Mouse (Mus musculus) gastrocnemius, postnatal 4 days (tissue): ENCODE measurements at regions not wholly inside any gene's neighbourhood (a gene's known extent, or its start where the extent isn't known, plus 50 kb on each side); places are given as distances from the start of the nearest gene placed in this dataset.
"Not testable (repeated sequence)": the region's sequence is repeated elsewhere in the genome, so short reads cannot be mapped to it uniquely, and the experiment has no call there.

ENCODE experiments used
- DNase-seq, 2 experiments: peaks; one replicate each; pipeline ENCODE4 v3.0.0; 2021 to 2022; ENCODE audit warnings: low spot score in 2 of 2, mixed read lengths in 2 of 2

DNA sequence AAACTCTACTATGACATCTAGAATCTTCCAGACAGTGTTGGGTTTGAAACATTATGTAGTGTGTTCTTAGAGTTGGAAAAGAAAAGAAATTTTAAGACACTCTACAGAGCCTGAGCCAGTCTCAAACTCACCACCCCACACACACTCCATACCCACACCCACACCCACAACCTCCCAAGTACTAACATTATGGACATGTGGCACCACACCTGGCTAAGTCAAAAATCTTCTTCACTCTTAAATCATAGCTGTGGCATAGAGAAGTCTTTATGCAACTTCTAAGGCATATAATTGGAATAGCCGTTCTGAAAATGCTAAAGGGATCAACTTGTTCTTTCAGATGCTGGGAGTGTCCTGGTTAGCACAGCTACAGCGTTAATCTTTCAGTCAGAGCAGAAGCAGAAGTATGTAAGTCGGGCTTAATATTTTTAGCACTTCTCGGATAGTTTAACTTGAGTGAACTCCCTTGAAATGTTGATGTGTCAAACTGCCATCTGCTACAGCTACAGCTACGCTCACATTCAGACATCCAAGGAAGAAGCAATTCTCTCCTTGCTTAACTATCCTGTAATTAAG, 68.6 kb upstream of the Creb1 start:
- no peak for DNase-seq

- DNase-seq: not testable (repeated sequence)
Measured at GRCm38 (mm10) chr1:64461616-64462015, 70.8 kb upstream of the Creb1 start.

DNA sequence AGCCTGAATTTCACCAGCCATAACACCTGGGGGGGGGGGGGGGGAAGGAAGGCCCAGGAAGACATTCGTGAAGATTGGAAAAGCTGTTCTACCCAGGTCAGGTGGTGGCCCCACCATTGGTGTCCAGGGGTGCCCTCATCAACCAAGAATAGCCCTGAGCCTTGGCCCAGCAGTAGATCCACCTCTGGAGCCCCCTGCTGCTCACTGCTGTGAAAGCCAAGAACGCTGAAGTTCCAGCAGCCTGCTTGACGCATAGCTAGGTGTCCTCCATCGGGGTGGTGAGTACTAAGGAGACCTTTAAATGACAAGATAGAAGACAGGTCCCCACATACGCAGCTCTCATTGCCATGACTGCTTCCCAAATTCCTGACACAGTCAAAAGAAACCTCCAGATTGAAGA, 74.6 kb upstream of the Creb1 start:
- DNase-seq: no peak

- no peak for DNase-seq
Measured at GRCm38 (mm10) chr1:64449141-64449540, 83.3 kb upstream of the Creb1 start.

GRCm38 (mm10) chr1:64448090-64448489, 84.4 kb upstream of the Creb1 start:
- DNase-seq: peak; percentile 37 to 57

GRCm38 (mm10) chr1:64446492-64446891, 86.0 kb upstream of the Creb1 start:
- DNase-seq: no peak

DNA sequence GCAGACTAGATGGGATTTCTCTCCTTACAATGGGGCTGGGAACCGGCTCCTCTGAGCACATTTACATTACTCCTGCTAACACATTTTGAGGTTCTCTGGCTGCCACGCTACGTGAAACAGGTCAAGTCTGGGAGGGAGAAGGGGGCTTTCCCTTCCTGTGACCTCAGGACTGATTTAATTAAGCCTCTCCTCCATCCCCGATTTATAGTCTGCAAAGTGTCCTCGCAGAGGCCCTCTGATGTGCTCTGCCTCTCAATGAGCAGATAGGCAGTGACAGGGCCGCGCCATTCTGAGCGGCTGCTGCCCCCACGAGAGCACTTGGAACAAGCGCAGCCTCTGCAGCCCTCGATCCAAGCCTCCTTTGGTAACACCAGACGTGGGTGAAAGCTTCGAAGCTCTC, 86.5 kb upstream of the Creb1 start:
- DNase-seq: peak; percentile 54 to 81

- no peak for DNase-seq
Measured at GRCm38 (mm10) chr1:64443436-64443835, 89.0 kb upstream of the Creb1 start.

DNA sequence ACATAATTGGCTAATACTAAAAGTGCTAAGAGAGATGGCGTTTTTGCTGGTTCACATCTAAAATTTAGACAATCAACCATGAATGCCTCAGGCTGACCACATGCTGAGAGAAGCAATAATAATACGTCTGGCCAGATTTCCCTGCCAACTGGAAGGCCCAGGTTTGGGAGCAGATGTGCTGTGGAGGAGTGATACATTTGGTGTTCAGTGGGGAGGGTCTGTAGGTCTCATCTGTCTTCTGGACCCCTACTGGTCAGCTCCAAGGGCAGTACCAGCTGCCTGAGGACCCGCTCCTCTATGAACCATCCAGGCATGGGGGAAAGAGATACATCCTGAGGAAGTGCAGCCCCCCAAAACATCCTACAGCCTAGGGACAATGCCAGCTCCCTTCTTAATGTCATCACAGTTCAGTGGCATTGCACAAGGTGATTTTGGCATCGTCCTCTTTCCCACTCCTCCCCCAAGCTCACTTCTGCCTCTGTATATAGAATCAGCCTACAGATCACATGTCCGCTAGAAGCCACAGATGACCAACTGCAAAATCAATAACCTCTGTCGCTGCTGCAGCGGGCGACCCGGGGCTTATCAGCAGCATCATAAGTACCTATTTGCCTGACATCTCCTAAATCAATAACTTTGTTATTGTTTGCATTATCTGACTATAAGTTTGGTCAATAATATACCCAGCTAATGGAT, 90.1 kb upstream of the Creb1 start:
- DNase-seq: no peak

- DNase-seq: no peak
Measured at GRCm38 (mm10) chr1:64423256-64423655, 109.2 kb upstream of the Creb1 start.

- DNase-seq: no peak
Measured at GRCm38 (mm10) chr1:64418567-64418966, 113.9 kb upstream of the Creb1 start.

GRCm38 (mm10) chr1:64415906-64416305, 116.5 kb upstream of the Creb1 start:
- DNase-seq: no peak

DNA sequence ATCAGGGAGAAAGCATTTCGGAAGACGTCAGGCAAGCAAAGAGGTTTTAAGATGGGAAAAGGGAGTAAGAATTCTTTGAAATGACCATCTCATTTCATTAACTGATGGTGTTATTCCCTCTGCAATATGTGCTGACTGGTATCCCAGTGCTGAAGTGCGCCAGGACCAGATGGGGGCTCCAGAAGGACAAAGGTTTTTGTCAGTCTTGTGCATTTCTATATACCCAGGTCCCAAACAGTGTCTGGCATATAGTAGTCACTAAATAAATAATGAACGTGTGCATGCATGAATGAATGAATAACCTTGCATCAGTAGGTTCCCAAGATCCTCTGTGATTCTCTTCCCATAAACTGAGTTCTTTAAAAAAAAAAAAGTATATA, 119.3 kb upstream of the Creb1 start:
- no peak for DNase-seq

GRCm38 (mm10) chr1:64412481-64413180, 119.8 kb upstream of the Creb1 start:
- DNase-seq: peak in 1 of 2 experiments; percentile 33

DNA sequence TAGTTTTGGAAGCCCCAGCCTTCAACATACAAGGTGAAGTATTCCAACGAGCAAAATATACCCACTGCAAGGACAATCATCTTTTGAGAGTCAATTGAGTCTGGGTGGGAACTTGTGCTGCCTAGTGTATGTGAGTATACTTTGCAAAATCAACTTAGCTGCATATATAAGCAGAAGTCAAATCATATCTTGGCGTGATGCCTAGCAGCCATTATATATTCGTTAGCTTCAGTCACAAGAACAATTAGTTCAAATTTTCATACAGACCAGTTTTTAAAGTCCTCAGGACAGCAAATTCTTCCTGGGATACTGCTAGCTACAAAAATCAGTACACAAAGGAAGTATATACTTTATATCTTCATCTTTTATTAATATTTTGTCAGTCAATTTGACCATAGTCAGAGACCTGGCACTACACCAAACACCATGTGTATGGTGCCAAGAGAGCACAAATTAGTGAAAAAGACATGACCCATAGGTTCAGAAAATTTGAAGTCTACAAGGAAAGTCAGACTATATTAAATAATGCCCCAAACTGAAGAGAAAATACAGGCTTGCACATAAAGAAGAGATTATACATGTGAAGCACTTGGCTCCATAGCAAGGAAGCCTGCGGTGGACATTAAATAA, 120.5 kb upstream of the Creb1 start:
- no peak for DNase-seq

DNA sequence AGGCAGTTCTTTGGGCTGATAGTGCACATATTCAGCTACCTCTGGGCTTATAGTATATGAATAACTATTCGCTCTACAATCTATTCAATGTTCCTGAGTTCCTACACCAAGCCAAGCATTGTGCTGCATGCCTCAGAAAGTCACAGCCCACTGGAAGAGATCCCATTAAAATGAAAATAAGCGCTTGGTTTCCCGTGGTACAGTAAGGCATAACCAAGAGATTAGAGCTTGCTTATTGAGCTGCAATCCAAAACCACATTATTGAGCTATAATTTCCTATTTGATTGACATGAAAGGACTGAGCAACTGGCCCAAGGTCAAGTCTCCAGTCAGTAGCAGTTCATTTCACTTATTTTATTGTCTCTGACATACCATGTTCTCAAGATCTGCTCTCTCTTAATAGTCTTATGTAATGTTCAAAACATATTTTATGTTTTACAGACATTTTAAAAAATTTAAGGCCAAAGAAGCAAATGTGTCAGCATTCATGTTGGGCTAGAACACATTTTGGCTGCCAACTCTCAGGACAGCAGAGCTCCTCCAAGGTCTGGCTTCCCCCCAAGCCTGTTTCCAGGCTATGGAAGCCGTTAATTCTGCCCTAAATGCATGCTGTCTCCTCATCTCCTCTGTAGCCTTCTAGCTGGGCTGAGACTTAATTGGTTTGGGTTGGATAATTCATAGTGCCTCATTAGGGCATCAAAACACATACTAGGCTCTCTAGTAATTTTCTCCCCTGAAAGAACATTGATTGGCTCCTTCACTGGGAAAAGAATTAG, 123.5 kb upstream of the Creb1 start:
- peak; percentile 22 to 59 for DNase-seq

- DNase-seq: peak in 1 of 2 experiments; percentile 2
Measured at GRCm38 (mm10) chr1:64391525-64391924, 140.9 kb upstream of the Creb1 start.

DNA sequence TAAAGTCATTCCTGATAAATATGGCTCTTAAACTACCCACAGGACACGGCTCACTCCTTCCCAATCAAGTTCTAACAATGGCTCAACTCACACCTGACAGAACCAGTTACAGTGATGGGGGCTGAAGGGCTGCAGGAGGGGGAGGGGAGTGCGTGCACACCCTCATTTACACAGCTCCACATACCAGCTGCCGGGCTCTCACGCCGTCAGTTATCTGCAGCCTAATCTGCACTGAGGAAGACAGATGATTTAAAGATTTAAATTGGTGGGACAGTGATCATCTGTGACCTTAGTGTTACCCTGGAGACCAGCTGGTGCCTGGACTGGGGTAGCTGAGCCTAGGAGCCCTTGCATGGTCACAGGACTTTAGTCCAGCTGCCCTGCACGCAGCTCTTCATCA, 151.2 kb upstream of the Creb1 start:
- no peak for DNase-seq

- not testable (repeated sequence) for DNase-seq
Measured at GRCm38 (mm10) chr1:64376426-64376825, 156.0 kb upstream of the Creb1 start.

DNA sequence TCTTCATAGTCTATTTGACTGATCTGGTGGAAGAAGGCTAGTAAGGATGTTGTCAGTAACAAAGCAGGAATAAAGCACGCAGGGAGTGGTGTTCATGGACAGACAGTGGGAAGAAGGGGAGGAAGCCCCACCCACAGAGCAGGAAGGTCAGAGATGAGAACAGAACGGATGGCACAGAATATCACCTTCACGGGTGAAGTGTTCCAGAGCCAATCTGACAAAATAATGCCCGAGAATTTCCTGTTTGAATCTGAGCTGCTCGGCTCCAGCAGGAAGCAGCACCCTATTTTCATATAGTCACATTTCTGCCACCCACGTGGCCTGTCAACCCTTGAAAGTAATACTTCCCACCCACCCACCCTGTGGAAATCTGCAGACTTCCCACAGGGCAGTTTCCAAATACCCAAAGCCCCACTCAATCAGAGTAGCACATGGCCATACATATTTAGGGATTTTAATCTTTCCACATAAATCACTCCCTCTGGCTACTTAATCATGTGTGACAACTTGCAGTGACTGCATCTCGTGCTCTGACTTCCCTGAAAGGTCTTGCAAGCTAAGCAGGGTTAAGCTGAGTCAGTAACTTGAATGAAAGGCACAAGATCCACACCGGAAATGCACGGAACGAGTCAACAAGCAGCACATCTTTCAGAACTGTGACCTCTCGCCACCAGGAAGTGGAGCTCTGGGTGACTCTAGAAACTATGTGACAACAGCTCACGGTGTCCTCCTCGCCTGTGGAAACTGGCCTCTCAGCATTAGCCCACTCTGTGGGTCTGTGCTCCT, 158.0 kb upstream of the Creb1 start:
- DNase-seq: no peak

- DNase-seq: no peak
Measured at GRCm38 (mm10) chr1:64364095-64364494, 168.3 kb upstream of the Creb1 start.
